Mouse (Mus musculus): ENCODE measurements around the gene Cenpm. TPM values are rescaled to one million over a fixed set of nuclear protein-coding genes. Genes with fewer than 3 reads are reported as not detected.

Cenpm gene
- polyA plus RNA-seq, 1 experiment from 2014 or later: 10.7 TPM

DNA sequence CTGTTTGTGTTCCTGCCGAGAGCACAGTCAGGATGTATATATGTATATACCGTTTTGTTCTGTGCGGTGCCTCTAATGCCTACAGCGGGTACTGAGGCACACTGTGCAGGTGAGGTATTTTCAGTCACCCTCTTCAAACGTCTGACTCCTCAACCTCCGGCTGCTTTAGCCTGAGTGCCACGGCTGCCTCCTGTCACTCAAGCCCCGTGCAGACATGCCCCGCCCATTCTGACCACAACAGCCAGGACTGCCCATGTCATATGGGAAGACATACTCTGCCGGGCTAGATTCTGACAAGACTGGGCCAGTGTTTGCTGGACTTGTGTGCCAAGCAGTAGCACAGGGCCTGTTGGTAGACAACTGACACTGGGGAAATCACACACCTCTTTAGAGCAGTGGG lies 8.9 kb downstream of the Cenpm start:
- Histone ChIP-seq H3K4me2 (no peak overlapping the region), H3K9me3 (no peaks in the 10 kb centered on the region), H3K4me3 (no peak overlapping the region), H3K9ac (no peak overlapping the region), H3K4me1 (no peaks in the 10 kb centered on the region), H3K27ac (no peak overlapping the region), H3K27me3 (replicated peaks) (no peaks in the 10 kb centered on the region), H3K36me3 (replicated peaks) (no peaks in the 10 kb centered on the region)
- WGBS: 75% methylated on average over 10 of the region's 10 CpGs
- ATAC-seq (replicated peaks): 0 out of 2 replicates have a peak, but pooled peaks have one; percentile 33

DNA sequence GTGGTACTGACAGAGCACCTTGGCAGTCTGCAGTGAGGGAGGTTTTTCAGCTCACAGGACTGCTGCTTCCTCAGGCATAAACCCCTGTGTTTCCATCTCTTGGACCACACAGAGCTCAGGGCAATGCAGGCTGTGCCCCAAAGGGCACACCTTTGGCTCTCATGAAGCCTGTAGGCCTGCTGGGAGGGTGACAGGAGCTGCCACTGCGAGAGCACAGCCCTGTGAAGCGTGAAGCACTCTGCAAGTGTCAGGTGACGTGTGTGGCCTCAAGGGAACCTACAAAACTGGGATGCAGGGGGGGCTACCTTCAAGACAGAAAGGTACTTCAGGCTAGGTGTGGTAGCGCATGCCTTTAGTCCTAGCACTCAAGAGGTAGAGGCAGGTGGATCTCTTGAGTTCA lies 11.9 kb downstream of the Cenpm start:
- no peak for ATAC-seq (replicated peaks)
- Histone ChIP-seq H3K4me1 (no peaks in the 10 kb centered on the region; the same call in 1 of the 2 replicates), H3K4me2 (no peak overlapping the region), H3K27ac (no peak overlapping the region), H3K9me3 (no peaks in the 10 kb centered on the region), H3K9ac (no peak overlapping the region), H3K4me3 (no peak overlapping the region), H3K27me3 (replicated peaks) (no peaks in the 10 kb centered on the region), H3K36me3 (replicated peaks) (no peaks in the 10 kb centered on the region)
- 69% methylated on average over 4 of the region's 4 CpGs for WGBS

DNA sequence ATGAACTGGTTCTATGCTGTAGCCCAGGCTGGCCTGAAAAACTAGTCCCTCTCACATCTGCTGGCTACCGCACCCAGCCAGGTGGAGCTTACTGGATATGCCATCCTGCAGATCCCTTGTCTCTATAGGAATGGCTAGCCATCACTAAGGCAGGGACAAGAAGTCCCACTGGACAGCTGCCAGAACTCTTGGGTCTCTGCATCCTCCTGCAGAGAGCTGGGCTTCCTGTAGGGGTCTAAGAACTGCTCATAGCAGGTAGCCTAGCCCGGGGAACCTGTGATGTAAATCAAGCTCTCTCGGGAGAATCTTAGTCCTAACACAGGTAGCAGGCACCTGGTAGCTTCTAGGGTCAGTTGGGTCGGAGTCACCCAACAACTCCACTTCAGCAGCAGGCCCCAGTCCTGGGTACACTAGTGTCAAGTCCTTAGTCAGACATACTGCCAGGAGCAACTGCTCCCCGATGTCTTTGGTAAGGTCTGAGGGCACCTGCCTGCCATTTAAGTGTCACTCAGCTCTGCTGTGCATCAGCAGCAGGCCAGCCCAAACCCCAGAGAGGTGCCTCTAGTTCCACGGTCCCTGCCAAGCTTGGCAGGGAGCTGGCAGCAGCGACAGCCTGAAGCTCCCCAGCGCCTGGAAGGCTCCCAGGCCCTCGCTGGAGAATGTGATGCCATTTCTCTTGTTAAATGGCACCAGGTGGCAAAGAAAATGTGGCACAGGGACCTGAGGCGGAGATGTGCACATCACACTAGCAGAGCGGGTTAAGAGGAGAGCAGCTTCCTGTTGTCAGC lies 12.8 kb downstream of the Cenpm start:
- Histone ChIP-seq H3K4me1 (no peaks in the 10 kb centered on the region; the same call in 1 of the 2 replicates), H3K36me3 (replicated peaks) (no peaks in the 10 kb centered on the region), H3K9me3 (no peaks in the 10 kb centered on the region), H3K27ac (no peak overlapping the region), H3K4me2 (no peak overlapping the region), H3K4me3 (no peak overlapping the region), H3K9ac (no peak overlapping the region), H3K27me3 (replicated peaks) (no peaks in the 10 kb centered on the region)
- WGBS: 65% methylated on average over 11 of the region's 11 CpGs
- no peak for ATAC-seq (replicated peaks)

DNA sequence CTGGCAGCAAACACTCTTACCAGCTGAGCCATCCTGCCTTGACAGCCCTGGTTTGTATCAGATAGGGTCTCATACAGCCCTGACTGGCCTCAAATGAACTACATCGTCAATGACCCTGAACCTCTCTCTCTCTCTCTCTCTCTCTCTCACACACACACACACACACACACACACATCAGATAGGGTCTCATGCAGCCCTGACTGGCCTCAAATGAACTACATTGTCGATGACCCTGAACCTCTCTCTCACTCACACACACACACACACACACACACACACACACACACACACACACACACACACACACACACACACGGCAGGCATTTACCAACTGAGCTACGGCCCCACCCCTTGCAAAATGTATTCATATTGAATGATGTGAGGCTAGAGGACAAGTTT lies 13.4 kb downstream of the Cenpm start:
- WGBS: 67% methylated on average over 4 of the region's 4 CpGs
- ATAC-seq (replicated peaks): no peak
- Histone ChIP-seq H3K4me1 (no peaks in the 10 kb centered on the region; the same call in 1 of the 2 replicates), H3K4me2 (no peak overlapping the region), H3K27ac (no peak overlapping the region), H3K27me3 (replicated peaks) (no peaks in the 10 kb centered on the region), H3K9ac (no peak overlapping the region), H3K9me3 (no peaks in the 10 kb centered on the region), H3K4me3 (no peak overlapping the region), H3K36me3 (replicated peaks) (no peaks in the 10 kb centered on the region)

DNA sequence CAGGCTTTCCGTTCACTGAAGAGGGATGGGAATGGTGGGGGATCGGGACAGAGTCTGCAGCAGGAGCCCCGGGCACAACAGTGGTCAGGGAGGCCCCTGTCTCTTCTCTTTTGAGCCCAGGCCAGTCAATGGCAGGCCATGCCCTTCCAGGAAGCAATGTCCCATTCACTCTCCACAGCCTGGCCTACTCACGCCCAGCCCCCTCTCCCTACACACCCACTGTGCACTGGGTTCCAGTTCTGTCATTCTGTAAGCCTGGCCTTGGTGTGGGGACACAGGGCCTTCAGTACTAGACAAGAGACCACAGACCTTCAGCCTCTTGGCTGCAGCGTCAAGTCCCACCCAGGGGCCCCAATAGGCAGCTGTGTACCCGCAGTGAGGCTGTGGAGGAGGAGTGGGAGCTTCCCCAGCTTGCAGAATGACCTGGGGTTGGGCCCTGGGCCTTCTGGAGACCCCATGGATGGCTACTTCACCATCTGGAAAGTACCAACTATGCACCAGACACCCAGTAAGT lies 14.4 kb downstream of the Cenpm start:
- Histone ChIP-seq H3K9ac (no peak overlapping the region), H3K4me2 (no peak overlapping the region), H3K27me3 (replicated peaks) (no peaks in the 10 kb centered on the region; the same call in 1 of the 2 replicates), H3K36me3 (replicated peaks) (no peaks in the 10 kb centered on the region), H3K9me3 (no peaks in the 10 kb centered on the region), H3K27ac (no peak overlapping the region), H3K4me3 (no peak overlapping the region), H3K4me1 (no peaks in the 10 kb centered on the region; the same call in 1 of the 2 replicates)
- WGBS: 74% methylated on average over 6 of the region's 6 CpGs
- no peak for ATAC-seq (replicated peaks)

DNA sequence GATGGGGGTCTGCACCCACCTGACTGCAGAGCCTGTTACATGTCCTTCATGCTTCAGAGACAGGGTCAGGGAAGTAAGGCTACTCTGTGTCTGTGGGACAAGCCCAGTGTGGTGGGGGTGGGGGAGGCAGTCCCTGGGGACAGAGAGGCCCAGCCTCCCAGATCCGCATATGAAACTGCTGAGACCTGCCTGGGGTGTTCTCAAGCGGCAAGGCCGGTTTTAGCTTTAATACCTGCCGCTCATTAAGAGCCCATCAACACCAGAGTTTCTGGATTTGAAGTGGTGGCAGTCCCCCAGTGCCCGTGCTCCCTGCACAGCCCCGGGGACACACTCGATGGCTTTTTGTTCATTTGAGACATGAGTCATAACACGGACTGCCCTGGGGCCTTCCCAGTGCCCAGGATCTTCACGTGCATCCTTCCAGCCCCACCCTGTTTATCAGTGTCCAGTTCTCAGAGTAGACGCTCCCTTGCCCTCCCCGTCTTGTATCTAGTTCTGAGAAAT lies 15.0 kb downstream of the Cenpm start:
- H3K4me3 ChIP-seq: no peak overlapping the region
- H3K36me3 ChIP-seq (replicated peaks): no peaks in the 10 kb centered on the region
- WGBS: 43% methylated on average over 11 of the region's 11 CpGs
- H3K9me3 ChIP-seq: no peaks in the 10 kb centered on the region
- ATAC-seq (replicated peaks): no peak
- no peaks in the 10 kb centered on the region; the same call in 1 of the 2 replicates for H3K4me1 ChIP-seq
- H3K9ac ChIP-seq: no peak overlapping the region
- H3K4me2 ChIP-seq: no peak overlapping the region
- H3K27ac ChIP-seq: no peak overlapping the region
- no peaks in the 10 kb centered on the region; the same call in 1 of the 2 replicates for H3K27me3 ChIP-seq (replicated peaks)

DNA sequence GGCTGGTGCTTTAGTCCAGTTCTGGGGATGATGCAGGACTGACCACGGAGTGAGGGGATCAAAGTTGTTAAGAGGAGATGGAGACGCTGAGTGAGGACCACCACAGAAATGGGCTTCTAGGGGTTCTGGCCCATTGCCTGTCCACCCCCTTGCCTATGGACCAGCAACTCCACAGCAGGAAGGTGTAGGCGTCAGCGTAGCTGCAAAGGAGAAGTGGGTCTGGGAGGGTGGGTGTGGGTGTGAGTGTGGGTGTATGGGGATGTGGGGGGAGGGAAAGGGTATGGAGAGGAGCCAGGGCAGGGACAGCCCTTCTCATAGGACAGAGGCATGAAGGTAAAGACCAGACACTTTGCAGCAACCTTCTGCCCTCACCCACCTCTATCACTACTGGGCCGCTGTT lies 18.8 kb downstream of the Cenpm start:
- Histone ChIP-seq H3K4me3 (no peak overlapping the region), H3K9ac (no peak overlapping the region), H3K4me1 (peaks cover 10% of the 10 kb centered on the region), H3K27ac (no peak overlapping the region), H3K27me3 (replicated peaks) (peaks cover 7% of the 10 kb centered on the region), H3K4me2 (no peak overlapping the region), H3K36me3 (replicated peaks) (no peaks in the 10 kb centered on the region), H3K9me3 (no peaks in the 10 kb centered on the region)
- WGBS: 97% methylated on average over 5 of the region's 5 CpGs
- no peak for ATAC-seq (replicated peaks)

DNA sequence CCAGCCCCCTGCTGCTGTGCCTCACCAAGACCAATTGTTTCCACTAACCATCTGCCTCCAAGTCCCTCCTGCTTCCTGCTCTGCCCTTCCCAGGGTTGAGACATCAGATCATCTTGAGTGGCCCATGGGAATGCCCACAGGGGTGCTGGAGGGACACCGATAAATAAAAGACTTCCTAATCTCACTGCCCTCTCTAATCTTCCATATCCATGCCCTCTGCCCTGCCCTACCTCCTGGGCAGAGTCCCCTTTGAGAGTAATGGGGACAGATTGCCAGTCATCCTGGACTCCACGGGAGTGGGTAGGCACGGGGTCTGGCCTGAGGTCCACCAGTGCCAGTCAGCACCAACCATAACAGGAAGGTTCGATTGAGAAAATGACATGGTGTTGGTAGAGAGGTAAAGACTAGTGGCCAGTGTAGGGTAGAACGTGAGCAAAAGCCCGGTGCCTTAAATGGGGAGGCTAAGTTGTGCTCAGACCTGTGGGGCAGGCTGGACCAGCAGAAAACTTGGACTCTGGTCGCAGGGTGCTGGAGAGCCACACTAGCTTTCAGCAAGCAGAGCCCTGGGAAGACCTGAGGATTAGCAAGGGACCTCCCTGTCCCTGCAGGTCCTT lies 19.8 kb downstream of the Cenpm start:
- H3K9me3 ChIP-seq: no peaks in the 10 kb centered on the region
- no peak overlapping the region for H3K9ac ChIP-seq
- no peak overlapping the region for H3K4me3 ChIP-seq
- H3K27me3 ChIP-seq (replicated peaks): peaks cover 7% of the 10 kb centered on the region
- WGBS: 36% methylated on average over 7 of the region's 7 CpGs
- ATAC-seq (replicated peaks): no peak
- H3K27ac ChIP-seq: no peak overlapping the region
- H3K4me2 ChIP-seq: peak overlapping the region; percentile 60; the same call in 1 of the 2 replicates
- peaks cover 10% of the 10 kb centered on the region for H3K4me1 ChIP-seq
- H3K36me3 ChIP-seq (replicated peaks): no peaks in the 10 kb centered on the region

DNA sequence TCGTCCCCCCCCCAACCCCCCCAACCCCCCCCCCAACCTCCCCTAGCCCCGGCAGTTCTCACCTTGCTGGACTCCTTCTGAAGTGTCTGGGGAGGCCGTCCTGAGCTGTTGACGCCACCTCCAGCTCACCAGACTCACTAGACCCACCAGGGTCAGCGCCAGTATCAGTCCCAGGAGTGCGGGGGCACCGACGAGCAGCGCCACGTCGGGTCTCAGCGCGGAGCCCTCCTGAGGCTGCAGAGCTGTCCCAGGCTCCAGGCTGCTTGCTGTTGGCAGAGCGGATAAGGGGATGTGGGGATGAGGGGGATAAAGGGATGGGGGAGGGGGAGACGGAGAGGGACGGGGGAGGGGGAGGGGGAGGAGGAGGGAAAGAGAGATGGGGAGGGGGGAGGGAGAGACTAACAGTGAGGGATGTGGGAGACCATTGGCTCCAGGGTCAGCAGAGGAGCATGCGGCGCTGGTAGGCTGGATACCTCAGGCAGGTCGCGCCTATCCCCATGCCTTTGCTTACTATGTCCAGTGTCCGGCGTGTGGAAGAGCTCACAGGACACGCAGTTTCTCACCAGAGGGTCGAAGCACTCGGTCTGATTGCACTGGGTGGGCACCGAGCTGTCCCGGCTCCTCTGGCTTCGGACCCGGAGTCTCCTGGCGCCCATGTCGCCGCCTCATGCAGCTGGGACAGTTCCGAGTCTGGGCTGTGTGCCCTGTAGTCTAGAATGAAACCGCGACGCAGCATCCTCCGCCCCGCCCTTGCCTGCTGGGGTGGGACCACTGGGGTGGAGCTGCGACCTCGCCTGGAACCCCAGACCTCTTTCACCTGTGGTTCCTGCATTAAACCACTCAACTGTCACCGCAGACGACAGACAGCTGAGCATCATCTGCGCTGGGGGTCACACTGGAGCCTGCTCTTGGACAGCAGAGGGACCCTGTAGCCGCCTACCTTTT lies 20.6 kb downstream of the Cenpm start, which contains the start of gene Tnfrsf13c:
TSS of gene Tnfrsf13c (minus strand) at position 713 of the 945 bp plus-strand sequence.
- Histone ChIP-seq H3K27ac (no peak within 1 kb of the TSS), H3K27me3 (replicated peaks) (peaks cover 7% of the 10 kb centered on the region), H3K9ac (peak within 1 kb of the TSS; percentile 14; the same call in 1 of the 2 replicates), H3K36me3 (replicated peaks) (no peaks in the 10 kb centered on the region), H3K9me3 (no peaks in the 10 kb centered on the region), H3K4me2 (peak within 1 kb of the TSS; percentile 60), H3K4me3 (peak within 1 kb of the TSS; percentile 32), H3K4me1 (peaks cover 10% of the 10 kb centered on the region)
- 1% methylated on average over 42 of the region's 44 CpGs for WGBS
- no peak; the same call in 1 of the 2 replicates for ATAC-seq (replicated peaks)

DNA sequence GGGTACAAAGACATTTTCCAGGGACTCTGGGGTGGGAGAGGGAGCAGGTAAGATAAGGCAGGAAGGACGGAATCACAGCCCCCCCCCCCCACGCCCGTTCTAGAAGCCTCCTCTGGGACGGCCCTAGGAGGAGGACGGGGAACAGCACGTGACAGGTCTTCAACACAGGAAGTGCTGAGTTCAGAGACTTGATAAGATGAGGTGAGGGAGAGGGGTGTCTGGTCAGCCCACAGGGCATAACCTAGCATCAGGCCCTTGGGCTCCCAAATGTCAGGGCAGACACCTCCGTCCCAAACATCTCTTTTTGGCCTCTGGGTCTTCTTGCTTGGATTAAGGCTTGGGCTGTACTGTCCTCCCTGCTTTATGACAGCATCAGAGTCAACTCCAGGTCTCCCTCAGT lies 21.3 kb downstream of the Cenpm start:
- no peak overlapping the region for H3K27ac ChIP-seq
- 61% methylated on average over 7 of the region's 7 CpGs for WGBS
- H3K4me3 ChIP-seq: no peak overlapping the region
- H3K27me3 ChIP-seq (replicated peaks): peaks cover 7% of the 10 kb centered on the region
- H3K4me2 ChIP-seq: no peak overlapping the region
- H3K9ac ChIP-seq: no peak overlapping the region
- H3K36me3 ChIP-seq (replicated peaks): no peaks in the 10 kb centered on the region
- no peak; the same call in 1 of the 2 replicates for ATAC-seq (replicated peaks)
- no peaks in the 10 kb centered on the region for H3K9me3 ChIP-seq
- H3K4me1 ChIP-seq: peaks cover 10% of the 10 kb centered on the region

- no peak for ATAC-seq (replicated peaks)
- Histone ChIP-seq H3K4me3 (no peak overlapping the region), H3K36me3 (replicated peaks) (no peaks in the 10 kb centered on the region), H3K4me1 (peaks cover 17% of the 10 kb centered on the region), H3K27me3 (replicated peaks) (peaks cover 7% of the 10 kb centered on the region), H3K9me3 (no peaks in the 10 kb centered on the region), H3K4me2 (no peak overlapping the region), H3K27ac (no peak overlapping the region), H3K9ac (no peak overlapping the region)
- 68% methylated on average over 14 of the region's 14 CpGs for WGBS
Observed at GRCm38 (mm10) chr15:82221104-82221860, 23.3 kb downstream of the Cenpm start.

Data from midbrain, embryonic 15.5 days (tissue).